Mouse (Mus musculus): ENCODE measurements around the gene Fmc1.
"Not testable (repeated sequence)": the region's sequence is repeated elsewhere in the genome, so short reads cannot be mapped to it uniquely, and the experiment has no call there.

Gene Fmc1

DNA sequence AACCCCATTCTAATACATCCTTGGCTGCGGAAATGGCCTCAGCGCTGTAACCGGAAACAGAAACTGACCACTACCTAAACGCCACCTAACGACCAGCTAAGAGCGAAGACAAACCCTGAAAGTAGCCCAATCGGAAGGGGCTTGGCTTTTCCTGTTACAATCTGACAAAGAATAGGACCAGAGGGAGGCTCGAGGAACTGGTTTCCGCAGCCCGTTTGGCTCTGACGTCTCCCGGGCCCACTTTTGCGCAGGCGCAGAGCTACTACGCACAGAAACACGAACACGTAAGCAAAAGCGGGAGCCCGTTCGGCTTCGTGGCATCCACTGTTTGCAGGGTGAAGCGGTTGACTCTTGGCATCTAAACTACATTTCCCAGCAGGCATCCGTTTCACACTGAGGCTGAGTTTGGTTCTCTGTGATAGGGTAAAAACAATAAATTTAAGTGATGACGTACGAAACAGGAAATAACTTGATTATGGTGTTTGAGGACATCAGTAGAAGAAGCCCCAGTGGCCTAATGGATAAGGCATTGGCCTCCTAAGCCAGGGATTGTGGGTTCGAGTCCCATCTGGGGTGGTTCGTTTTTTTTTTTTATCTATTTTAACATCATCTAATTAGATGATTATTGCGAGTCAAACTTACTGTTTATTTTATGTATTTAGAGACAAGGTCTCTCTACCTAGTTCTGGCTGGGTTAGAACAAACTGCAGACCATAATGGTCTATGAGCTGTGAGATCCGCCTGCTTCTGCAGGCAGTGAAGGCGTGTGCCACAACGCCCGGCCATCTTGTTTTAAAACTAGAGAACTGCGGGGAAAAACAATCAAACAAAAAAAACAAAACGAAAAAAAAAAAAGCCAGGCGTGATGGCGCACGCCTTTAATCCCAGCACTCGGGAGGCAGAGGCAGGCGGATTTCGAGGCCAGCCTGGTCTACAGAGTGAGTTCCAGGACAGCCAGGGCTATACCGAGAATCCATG, at the start of gene Fmc1:
Fmc1 (plus strand) TSS at position 75 of the 978 bp plus-strand sequence.
- peak; percentile 100 for DNase-seq

DNA sequence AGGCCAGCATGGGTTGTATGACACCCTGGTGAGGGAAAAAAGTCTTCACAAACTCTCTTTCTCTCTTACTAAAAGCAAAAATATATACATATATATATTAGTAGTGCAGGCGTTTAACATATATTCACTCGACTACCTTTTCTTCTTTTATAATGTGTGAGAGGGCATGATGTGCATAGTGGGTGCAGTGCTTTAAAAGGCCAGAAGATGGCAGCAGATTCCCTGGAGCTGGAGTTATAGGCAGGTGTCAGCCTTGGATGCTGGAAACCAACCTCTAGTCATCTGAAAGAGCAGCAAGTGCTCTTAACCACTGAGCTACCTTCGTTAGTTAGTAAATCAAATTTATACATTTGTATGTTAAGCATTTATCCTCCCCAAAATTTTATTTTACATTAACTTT, 40.8 kb upstream of the Fmc1 start:
- DNase-seq: peak; percentile 22

DNA sequence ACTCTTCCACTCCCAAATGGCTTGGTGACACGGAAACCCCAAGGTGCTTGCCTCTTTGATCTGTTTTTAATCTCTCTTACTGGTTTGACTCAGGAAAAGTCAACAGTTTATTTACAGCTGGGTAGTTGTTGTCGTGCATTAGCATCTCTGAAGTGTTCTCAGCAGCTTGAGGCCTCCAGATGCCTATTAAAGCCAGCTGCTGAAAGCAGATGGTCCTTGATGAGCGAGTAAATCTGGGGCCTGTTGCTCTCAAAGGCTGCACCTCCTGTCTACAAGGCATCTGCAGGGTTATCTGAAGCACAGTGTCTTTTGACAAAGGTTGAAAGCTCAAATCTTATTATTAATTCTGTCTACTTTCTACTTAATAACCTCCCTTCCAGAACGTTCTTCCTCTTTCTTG, 37.7 kb upstream of the Fmc1 start:
- DNase-seq: no peak

DNA sequence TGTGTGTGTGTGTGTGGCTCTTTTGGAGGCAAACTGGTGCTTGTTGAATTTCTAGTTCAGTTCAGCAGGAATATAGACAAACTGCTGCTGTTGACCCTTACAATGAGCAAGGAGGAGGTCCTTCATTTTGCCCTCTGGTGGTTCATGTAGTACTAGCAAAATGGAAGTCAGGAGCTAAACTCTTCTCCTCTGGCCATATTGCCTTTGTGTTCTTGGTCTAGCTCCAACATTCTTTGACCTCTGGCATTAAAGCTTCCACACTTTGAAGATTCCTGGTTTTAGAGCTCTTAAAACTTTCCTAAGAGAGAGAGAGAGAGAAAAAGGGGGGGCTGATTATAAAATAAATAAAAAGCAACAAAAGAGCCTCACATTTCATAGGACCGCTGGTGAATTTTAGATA, 21.2 kb upstream of the Fmc1 start:
- DNase-seq: no peak

- no peak for DNase-seq
Measured at GRCm38 (mm10) chr6:38512830-38513229, 20.5 kb upstream of the Fmc1 start.

DNA sequence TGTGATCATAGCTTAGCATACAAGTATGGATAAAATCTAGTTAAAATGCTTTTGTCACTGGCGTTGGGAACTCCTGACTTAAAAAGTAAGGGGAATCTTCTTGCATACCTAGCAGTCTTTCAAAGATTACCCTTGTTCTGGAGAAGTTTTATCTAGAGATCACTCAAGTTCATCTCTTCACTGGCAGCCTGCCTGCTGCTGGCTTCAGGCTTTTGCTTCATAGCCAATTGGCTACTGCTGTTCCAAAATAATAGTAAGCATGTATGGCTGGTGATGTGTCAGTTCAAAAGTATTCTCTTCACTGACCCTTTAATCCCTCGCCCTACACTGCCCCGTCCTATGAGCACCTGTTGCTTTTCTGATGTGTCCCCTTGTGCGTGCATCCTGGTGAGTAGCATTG, 18.1 kb upstream of the Fmc1 start:
- no peak for DNase-seq

GRCm38 (mm10) chr6:38523851-38524250, 9.5 kb upstream of the Fmc1 start:
- DNase-seq: no peak

DNA sequence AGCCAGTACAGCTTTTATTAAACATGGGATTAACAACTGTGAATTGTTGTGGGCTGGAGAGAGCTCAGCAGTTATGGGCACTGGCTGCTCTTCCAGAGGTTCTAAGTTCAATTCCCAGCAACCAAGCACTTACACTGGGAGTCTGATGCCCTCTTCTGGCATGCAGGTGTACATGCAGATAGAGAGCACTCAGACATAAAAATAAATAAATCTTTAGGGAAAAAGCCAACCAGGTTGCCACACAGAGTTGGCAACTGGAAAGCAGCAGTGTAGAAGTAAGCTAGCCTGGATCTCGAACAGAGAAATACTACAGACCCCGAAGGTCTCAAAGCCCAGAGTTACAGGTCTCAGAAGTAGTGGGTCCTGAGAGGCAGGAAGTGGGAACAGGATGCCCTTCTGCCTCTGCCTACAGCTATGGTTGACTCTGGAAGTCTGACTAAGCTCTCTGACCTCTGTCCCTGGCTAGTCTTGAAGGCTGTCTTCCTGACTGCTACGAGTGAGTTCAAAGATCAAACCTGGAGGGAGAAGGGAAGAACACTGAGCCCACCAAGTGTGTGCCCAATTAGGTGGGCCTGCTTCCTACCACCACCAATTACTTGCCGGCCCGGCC, 2.0 kb upstream of the Fmc1 start:
- peak; percentile 35 for DNase-seq

GRCm38 (mm10) chr6:38532500-38533420, 542 bp upstream of the Fmc1 start:
- peak; percentile 59 for DNase-seq

GRCm38 (mm10) chr6:38534640-38535365, 1.5 kb downstream of the Fmc1 start:
- DNase-seq: peak; percentile 97

DNA sequence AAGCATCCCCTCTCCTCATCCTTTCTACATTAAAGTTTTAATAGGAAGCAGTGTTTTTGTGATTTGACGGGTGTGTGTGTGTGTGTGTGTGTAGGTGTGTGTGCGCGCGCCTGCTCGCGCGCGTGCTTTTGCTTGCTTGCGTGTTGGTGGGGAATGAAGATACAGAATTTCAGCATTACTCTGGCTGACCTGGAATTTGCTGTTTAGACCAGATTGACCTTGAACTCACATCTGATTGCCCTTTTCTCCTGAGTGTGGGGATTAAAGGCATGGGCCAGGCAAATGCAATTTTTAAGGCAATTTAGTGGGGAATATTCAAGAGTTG, 2.0 kb downstream of the Fmc1 start:
- no peak for DNase-seq

- no peak for DNase-seq
Measured at GRCm38 (mm10) chr6:38535788-38536187, 2.5 kb downstream of the Fmc1 start.

DNA sequence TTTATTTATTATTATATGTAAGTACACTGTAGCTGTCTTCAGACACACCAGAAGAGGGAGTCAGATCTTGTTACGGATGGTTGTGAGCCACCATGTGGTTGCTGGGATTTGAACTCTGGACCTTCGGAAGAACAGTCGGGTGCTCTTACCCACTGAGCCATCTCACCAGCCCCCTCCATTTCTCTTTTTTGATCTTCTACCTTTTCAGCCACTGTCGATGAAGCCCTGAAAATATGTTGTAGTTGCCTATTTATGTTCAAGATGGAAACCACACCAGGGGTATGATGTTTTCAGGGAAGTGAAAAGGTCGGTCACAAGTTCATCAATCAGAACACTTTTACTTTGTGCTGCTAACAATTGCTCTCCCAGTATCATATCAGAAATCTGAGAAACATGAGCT, 10.8 kb downstream of the Fmc1 start:
- DNase-seq: not testable (repeated sequence)

DNA sequence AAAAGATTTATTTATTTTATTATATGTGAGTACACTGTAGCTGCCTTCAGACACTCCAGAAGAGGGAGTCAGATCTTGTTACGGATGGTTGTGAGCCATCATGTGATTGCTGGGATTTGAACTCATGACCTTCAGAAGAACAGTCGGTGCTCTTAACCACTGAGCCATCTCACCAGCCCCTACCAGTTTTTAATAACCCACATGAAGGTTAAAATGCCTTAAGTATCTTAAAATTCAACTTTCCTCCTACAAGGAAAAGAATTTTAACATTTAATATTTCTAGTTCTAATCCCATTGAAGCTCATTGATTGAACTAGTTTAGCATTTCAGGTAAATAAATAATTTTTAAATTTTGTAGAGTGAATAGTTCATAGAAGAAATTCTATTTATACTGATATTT, 13.7 kb downstream of the Fmc1 start:
- not testable (repeated sequence) for DNase-seq

DNA sequence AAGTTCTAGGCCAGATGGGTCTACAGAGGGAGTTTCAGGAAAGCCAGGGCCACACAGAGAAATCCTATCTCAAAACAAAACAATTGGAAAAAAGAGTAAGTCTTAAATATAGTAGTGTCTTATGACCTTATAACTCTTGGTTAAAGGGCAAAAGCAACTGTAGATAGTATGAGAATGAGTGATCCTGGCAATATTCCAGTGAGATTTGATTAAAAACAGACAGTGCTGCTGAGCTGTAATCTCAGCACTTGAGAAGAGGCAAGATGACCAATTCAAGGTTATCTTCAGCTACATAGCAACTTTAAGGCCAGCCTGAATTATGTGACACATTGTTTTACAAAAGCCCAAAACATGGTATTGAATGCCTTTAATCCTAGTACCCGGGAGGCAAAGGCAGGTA, 14.4 kb downstream of the Fmc1 start:
- no peak for DNase-seq

DNA sequence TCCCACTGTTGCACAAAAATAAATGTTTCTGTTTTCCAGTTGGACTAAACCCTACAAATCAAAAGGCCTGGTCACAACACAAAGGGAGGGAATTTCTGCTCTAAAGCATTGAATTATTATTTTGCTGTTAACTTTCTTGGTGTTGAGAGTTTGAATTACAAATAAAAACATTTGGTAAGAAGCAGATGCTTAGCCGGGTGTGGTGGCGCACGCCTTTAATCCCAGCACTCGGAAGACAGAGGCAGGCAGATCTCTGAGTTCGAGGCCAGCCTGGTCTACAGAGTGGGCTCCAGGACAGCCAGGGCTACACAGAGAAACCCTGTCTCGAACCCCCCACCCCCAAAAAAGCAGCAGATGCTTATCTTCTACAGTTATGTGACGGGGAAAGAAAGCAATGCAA, 15.3 kb downstream of the Fmc1 start:
- DNase-seq: not testable (repeated sequence)

DNA sequence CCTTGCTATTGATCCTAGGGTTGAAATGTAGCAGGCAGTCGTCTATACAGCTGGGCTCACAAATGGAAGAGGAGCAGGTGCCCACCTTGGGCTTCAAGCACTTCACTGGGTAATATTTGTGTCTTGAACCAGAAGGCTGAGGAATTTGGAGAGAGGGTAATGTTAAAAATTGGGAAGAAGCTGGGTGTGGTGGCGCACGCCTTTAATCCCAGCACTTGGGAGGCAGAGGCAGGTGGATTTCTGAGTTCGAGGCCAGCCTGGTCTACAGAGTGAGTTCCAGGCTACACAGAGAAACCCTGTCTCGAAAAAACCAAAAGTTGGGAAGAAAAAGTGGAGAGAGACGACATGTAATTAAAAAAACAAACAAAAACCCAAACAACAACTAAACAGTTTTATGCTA, 16.5 kb downstream of the Fmc1 start:
- peak; percentile 39 for DNase-seq

DNA sequence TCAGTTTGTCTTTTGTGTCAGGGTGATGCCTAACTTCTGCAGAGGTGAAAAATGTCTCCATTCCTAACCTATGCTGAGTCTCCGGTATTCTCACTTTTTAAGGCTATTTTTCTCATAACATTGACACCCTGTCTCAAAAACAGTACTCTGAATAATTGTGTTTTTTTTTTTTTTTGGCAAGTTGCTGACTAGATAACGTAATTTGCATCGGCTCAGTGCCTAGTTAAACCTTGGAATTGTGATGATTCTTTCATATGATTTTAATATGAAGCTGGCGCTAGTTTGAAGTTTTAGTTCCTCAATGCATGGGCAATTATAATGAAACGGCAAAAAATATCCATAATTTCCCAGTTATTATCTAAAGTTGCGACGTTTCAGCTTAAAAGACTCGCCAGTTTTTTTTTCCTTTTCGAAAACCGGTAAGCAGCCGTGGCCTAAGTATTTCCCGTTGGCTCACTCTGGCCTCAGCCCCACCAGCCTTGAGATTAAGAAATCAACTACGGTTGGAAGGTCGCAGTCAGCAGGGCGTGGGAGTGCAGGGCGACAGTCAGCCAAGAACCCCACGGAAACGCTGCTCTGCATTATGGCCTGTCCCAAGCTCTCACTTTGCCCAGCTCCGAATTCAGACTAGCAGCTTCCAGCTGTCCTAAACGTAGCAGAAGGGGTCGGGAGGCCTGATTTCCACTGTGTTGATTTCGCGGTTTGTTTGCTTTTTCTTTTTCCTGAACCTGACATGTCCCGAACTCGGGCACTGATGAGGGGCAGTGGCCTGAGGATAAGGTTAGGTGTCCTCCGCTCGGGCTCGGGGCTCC, 17.2 kb downstream of the Fmc1 start:
- DNase-seq: peak; percentile 85

GRCm38 (mm10) chr6:38551062-38551988, 18.0 kb downstream of the Fmc1 start, which contains the start of gene Luc7l2:
Luc7l2 (plus strand) TSS chr6:38551334.
- peak; percentile 99 for DNase-seq

DNA sequence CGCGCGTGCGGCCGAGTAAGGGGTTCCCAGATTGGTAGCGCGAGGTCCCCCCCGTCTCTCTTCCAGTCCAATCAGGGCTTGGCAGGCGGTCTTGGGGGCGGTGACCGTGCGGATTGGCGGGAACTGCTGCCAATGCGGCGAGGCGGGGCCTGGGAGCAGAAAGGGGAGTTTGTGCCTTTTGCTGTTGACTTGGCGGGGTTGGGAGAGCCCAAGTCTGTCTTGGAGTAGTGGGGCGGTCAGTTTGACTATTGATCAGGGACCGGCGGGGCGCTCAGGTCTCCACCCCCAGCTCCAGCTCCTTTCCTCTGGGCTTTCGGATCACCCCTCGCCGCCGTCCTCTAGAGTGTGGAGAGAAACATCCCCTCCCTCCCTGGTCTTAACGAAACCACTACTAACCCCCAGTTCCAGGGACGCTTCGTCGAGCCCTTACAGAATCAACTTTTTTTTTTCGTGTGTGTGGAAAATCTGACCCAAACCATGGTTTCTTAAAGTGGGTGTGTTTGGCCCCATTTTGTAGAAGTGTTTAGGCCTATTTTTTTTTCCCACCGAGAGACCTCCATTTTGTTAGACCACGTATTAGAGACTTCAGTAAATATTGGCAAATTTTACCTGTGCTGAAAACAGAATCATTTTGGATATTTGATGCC, 18.8 kb downstream of the Fmc1 start:
- peak; percentile 99 for DNase-seq
